8 mouse cellular contexts compared by ENCODE assay signal in the genomic region with DNA sequence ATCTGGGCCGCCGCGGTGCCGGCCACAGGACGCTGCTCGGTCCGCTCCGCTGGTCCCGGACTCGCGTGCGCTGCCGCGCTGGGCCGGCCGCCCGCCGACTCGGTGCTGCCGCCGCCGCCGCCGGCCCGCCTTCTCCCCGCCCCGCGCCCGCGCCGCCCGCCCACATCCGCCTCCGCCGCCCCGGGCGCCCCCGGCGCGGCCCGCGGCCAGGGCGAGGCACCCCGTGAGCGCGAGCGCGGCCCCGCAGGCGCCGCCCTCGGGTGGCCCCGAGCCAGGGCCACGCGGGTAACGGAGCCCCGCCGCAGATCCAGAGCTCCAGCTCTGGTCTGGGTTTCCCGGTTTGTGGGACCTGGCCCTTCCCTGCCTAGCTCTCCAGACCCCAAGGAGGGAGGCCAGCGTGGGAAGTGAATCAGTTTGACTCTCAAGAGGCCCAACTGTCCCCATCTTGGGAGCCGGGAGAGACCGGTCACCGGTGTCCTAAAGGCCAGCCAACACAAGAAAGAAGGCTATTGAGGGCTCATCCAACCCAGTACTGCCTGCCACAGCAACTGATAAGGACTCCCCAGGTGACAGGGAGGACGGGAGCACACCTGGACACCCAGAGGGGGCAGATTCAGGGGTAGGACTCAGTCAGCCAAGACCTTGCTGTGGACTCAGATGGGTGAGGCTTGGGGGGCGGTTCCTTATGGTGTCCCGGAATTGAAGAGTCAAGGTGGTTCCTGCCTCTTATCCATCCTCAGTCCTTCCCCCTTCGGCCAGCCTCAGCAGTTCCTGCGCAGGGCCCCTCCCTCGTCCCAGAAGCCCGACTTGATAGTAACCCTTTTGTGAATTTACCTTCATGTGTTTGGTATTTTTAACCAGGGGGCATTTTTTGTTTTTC. TPM values are rescaled to one million over a fixed set of nuclear protein-coding genes. Genes with fewer than 3 reads are reported as not detected.
DNase-seq lines count a peak whose midpoint lies in the region; ATAC-seq lines count a peak whose summit lies in the region.

A gene (minus strand): TSS at position 753 of the 880 bp plus-strand sequence.

- no peaks in the 10 kb centered on the region; the same call in 1 of the 2 replicates for H3K36me3 ChIP-seq in midbrain, embryonic 16.5 days (ENCODE audit: control insufficient read depth, insufficient read depth, low read length)

- H3K4me1 ChIP-seq in midbrain, embryonic 16.5 days (ENCODE audit: control insufficient read depth, insufficient read depth, low read length), result peaks cover 37% of the 10 kb centered on the region

- H3K9ac ChIP-seq in midbrain, embryonic 16.5 days (ENCODE audit: low read depth, low read length), result peak within 1 kb of the TSS; percentile 96

- H3K27me3 ChIP-seq in midbrain, embryonic 16.5 days (ENCODE audit: control insufficient read depth, insufficient read depth, low read depth, low read length), result peaks cover 10% of the 10 kb centered on the region

- H3K4me3 ChIP-seq in midbrain, embryonic 16.5 days (ENCODE audit: low read depth, low read length), result peak within 1 kb of the TSS; percentile 97

- peak; percentile 20 for ATAC-seq in midbrain, embryonic 16.5 days

- no peaks in the 10 kb centered on the region for H3K9me3 ChIP-seq in midbrain, embryonic 16.5 days (replicated peaks; ENCODE audit: control insufficient read depth, low read length, poor library complexity, severe bottlenecking)

- DNase-seq in CD4-positive helper T cell, adult 2 months (ENCODE audit: low read depth, low spot score), result peak; percentile 68
- DNase-seq in adrenal gland, adult (ENCODE audit: inconsistent age in 2 of 2, low spot score in 1 of 2), result peak; percentile 81 to 93
- DNase-seq in embryo, embryonic 9.5 days (ENCODE audit: extremely low spot score), result peak; percentile 71
- peak; percentile 82 to 86 for DNase-seq in heart, adult 18-20 months
- DNase-seq in kidney, adult 11 months, result peak; percentile 59
- DNase-seq in liver, result peak; percentile 76
- peak; percentile 74 for DNase-seq in testis, postnatal 10 days (ENCODE audit: low spot score)

- H3K4me2 ChIP-seq in midbrain, embryonic 16.5 days (ENCODE audit: low read length), result peak within 1 kb of the TSS; percentile 92

- H3K27ac ChIP-seq in midbrain, embryonic 16.5 days (ENCODE audit: low read length), result peak within 1 kb of the TSS; percentile 91

- WGBS in midbrain, embryonic 16.5 days, result under 1% methylated on average over 39 of the region's 70 CpGs

RNA-seq across cellular contexts. Expression of the gene that starts here (rescaled TPM):
- 100 to 1,000 TPM; 182 to 193 TPM for total RNA-seq in heart, adult 18-20 months (2021)
- 58.7 and 60.4 TPM in 2 replicates for polyA plus RNA-seq in midbrain, embryonic 16.5 days (2015; fragmentation: Nextera tagmentation; extraction: Ambion mirVana)

Comparison
In these comparisons a context has a peak if more than half of its experiments do, and no peak if none do; other contexts are left out.
1. Peak in every context shown above with its lines: DNase-seq, ATAC-seq, H3K4me3 ChIP-seq and H3K27ac ChIP-seq.